In genomic region chr2:152696476-152697164, GRCm38 (mm10) we compare ENCODE assay signal across 8 mouse cellular contexts. TPM values are rescaled to one million over a fixed set of nuclear protein-coding genes. Genes with fewer than 3 reads are reported as not detected.
DNase-seq lines count a peak whose midpoint lies in the region; ATAC-seq lines count a peak whose summit lies in the region.

No protein-coding gene starts in this region.

- peaks cover 68% of the 10 kb centered on the region for H3K36me3 ChIP-seq in intestine, embryonic 14.5 days (ENCODE audit: control insufficient read depth, insufficient read depth, low read length)

- H3K27me3 ChIP-seq in intestine, embryonic 14.5 days (replicated peaks; ENCODE audit: control insufficient read depth, insufficient read depth, low read length): no peaks in the 10 kb centered on the region

- ATAC-seq in intestine, embryonic 14.5 days (replicated peaks; ENCODE audit: low FRiP score, low TSS enrichment, low read depth): peak; percentile 71

- DNase-seq in adipocyte (ENCODE audit: low spot score): peak; percentile 94
- DNase-seq in embryo, embryonic 10 days (ENCODE audit: low spot score): peak; percentile 91
- peak; percentile 84 for DNase-seq in gastrocnemius, postnatal 25 days
- DNase-seq in intestine, embryonic 14.5 days (ENCODE audit: low spot score): peak; percentile 97
- peak; percentile 90 to 92 for DNase-seq in left cerebral cortex, postnatal 10 days (ENCODE audit: extremely low spot score in 1 of 2, low spot score in 2 of 2)
- peak; percentile 93 for DNase-seq in mesoderm, embryonic 11.5 days (ENCODE audit: low read depth, low spot score)
- DNase-seq in right cerebral cortex, postnatal 36 days (ENCODE audit: low spot score in 2 of 2): peak; percentile 82 to 86
- DNase-seq in urinary bladder, postnatal 4 days (ENCODE audit: low spot score in 2 of 2): peak; percentile 87 to 94

- no peak overlapping the region for H3K4me3 ChIP-seq in intestine, embryonic 14.5 days (ENCODE audit: low read depth, low read length)

- peak overlapping the region; percentile 55 for H3K9ac ChIP-seq in intestine, embryonic 14.5 days (ENCODE audit: low read length)

- H3K27ac ChIP-seq in intestine, embryonic 14.5 days (ENCODE audit: low read depth): peak overlapping the region; percentile 74

- intact Hi-C loops in left cerebral cortex, postnatal 10 days (cut with DNase I): loop anchor here (2.0 to 5.0 kb wide), 2 partner anchors 41 to 70 kb away; partner anchors contain the start of gene Id1

- WGBS in intestine, embryonic 14.5 days: 41% methylated on average over 20 of the region's 20 CpGs

- H3K4me2 ChIP-seq in intestine, embryonic 14.5 days (ENCODE audit: low read length): no peak overlapping the region

- peaks cover 3% of the 10 kb centered on the region; the same call in 1 of the 2 replicates for H3K4me1 ChIP-seq in intestine, embryonic 14.5 days (replicated peaks; ENCODE audit: control insufficient read depth, insufficient read depth, low read length)

- no peaks in the 10 kb centered on the region for H3K9me3 ChIP-seq in intestine, embryonic 14.5 days (ENCODE audit: control insufficient read depth, low read length)

RNA-seq across cellular contexts. Expression of gene Mcts2, which starts 9.8 kb away (rescaled TPM):
- 10 to 100 TPM; 11.3 to 11.5 TPM for total RNA-seq in gastrocnemius, postnatal 25 days (2021)
- 32.8 and 34.0 TPM in 2 replicates for polyA plus RNA-seq in intestine, embryonic 14.5 days (2014; fragmentation: Nextera tagmentation; extraction: Ambion mirVana)
- total RNA-seq in left cerebral cortex, postnatal 10 days (2021): 10 to 100 TPM; 22.9 to 28.1 TPM

RNA-seq across cellular contexts. Expression of gene H13, which starts 27.4 kb away (rescaled TPM):
- total RNA-seq in gastrocnemius, postnatal 25 days (2021): 10 to 100 TPM; 29.5 to 38.6 TPM
- polyA plus RNA-seq in intestine, embryonic 14.5 days (2014; fragmentation: Nextera tagmentation; extraction: Ambion mirVana): 108 and 113 TPM in 2 replicates
- 100 to 1,000 TPM in 1 of 2 experiments, 10 to 100 TPM in 1; 99.7 to 115 TPM for total RNA-seq in left cerebral cortex, postnatal 10 days (2021)

RNA-seq across cellular contexts. Expression of gene Id1, which starts 39.4 kb away (rescaled TPM):
- 10 to 100 TPM in 1 of 2 experiments, 1 to 10 TPM in 1; 9.7 to 14.0 TPM for total RNA-seq in gastrocnemius, postnatal 25 days (2021)
- 101 and 109 TPM in 2 replicates for polyA plus RNA-seq in intestine, embryonic 14.5 days (2014; fragmentation: Nextera tagmentation; extraction: Ambion mirVana)
- total RNA-seq in left cerebral cortex, postnatal 10 days (2021): 10 to 100 TPM; 20.6 to 24.5 TPM

RNA-seq across cellular contexts. Expression of gene Cox4i2, which starts 57.4 kb away (rescaled TPM):
- 1 to 10 TPM; 2.2 to 2.7 TPM for total RNA-seq in gastrocnemius, postnatal 25 days (2021)
- polyA plus RNA-seq in intestine, embryonic 14.5 days (2014; fragmentation: Nextera tagmentation; extraction: Ambion mirVana): 11.0 and 13.1 TPM in 2 replicates
- total RNA-seq in left cerebral cortex, postnatal 10 days (2021): 1 to 10 TPM; 1.7 to 1.8 TPM
